Mouse (Mus musculus) T-helper 2 cell (primary cell): ENCODE measurements around the gene Npy1r.

Experiments used
- in situ Hi-C: fragments of 300-600 bp; cut with MboI, MseI; formaldehyde crosslinking; loops from one replicate; pipeline ENCODE4 v1.15.1; 2025; ENCODE audit warnings: high pct_unique_total_duplicates

Gene Npy1r

DNA sequence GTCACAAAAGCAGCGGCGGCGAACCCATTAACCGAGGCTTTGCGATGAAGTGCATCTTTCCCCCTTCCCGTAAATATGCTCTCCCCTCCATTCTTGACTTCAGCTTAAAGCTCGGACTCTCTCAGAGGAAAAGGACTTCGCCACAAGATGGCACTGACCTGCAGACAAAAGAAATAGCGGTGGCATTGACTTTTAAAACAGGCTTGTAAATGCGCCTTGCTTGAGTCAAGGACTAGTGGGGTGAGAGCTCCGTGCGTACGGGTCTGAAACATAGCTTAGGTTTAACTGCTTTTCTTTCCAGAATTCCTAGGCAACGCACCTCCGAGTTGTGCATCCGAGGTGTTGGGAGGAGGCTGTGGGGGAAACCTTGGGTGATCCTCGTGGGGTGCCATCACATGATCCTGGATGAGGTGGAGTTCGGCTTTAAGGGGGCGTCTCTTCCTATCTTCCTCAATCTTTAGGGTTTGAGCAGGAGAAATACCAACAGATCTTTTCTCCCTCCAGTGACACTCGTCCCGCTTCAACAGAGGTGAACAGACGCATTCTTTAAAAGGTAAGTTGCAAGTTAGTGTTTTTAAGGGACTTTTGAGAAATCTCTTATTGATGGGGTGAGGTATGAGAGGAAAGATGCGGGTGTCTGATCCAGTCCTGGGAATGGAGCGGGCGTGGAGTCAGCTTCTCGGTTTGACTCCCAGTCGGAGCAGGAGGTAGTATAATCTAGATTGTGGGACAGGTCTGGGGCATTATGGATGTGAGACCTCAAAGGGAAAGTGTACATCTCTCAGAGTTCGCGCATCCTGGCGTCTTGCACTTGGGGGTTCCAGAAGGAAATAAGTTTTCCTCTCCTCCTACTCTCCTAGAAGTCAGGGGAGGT lies at the start of gene Npy1r:
TSS of gene Npy1r (plus strand) at position 223 of the 874 bp plus-strand sequence.
- in situ Hi-C loops, result no loop called here

- in situ Hi-C loops, result loop anchor here (10.0 kb wide), 1 partner anchor 166 kb away; the partner anchor contains the start of gene Tktl2
These were observed 15.7 kb upstream of the Npy1r start for GRCm38 (mm10) chr8:66681261-66681660.

GRCm38 (mm10) chr8:66687511-66688329 lies 9.3 kb upstream of the Npy1r start, which contains the start of gene Npy5r:
Gene Npy5r, minus strand, starts transcription at chr8:66688128.
- in situ Hi-C loops, result loop anchor here (10.0 kb wide), 1 partner anchor 173 kb away; the partner anchor contains the start of gene Tktl2

DNA sequence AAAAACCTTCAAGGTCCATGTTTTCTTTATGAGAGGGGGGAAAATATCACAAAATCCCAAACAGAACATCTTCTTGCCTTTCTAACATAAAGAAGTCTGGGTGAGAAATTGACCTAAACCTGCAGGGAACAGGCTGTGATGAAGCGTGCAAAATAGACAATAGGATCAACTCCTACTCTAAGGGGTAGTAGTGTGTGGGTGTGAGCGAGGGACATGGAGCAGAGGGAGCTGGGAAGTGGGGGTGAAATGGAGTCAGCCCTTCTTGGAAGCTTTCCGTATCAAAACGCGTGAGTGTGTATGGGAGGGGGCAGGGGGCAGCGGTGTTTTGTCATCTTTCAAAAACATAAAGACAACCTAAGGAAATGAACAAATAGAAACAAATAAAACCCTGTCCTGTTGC lies 8.6 kb upstream of the Npy1r start:
- in situ Hi-C loops, result loop anchor here (10.0 kb wide), 1 partner anchor 174 kb away; the partner anchor contains the start of gene Tktl2

- in situ Hi-C loops, result loop anchor here (10.0 kb wide), 1 partner anchor 174 kb away; the partner anchor contains the start of gene Tktl2
These were observed 8.2 kb upstream of the Npy1r start for GRCm38 (mm10) chr8:66688799-66689198.

DNA sequence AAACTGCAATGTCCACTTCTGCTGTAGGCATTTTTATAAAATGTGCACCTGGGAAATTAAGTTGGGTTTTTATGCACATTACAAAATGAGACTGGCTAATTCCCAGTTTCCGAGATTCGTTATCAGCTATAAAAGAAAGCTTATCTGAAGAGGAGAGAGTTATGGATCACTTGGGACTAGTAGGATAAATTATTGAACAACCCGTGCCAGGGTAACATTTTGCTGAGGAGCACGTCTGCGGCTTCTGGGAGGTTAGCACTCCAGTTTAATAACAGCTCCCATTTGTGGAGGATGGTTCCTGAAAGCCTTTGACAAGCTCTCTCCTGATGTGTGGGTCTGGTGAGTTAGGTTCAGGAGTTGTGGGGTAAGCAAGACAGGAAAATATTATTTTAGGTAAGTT lies 6.6 kb upstream of the Npy1r start:
- in situ Hi-C loops, result no loop called here

DNA sequence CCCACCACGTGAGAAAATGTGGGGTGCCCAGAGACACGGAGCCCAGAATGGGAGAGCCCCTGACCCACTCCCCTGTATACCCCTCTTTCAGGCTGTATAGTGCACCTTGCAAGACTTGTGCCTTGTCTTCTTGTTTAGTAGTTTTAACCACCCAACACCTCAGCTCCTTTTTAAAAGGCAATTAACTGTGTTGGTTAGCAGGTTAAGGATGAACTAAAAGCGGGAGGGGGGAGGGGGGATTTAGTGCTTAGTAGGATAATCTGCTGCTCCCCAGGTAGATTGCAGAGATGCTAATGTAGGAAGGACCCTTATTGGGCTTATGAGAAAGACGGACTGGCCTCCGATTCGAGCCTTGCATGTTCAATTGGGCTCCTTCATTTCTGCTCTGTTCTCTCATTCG lies 1.0 kb downstream of the Npy1r start:
- in situ Hi-C loops, result no loop called here

DNA sequence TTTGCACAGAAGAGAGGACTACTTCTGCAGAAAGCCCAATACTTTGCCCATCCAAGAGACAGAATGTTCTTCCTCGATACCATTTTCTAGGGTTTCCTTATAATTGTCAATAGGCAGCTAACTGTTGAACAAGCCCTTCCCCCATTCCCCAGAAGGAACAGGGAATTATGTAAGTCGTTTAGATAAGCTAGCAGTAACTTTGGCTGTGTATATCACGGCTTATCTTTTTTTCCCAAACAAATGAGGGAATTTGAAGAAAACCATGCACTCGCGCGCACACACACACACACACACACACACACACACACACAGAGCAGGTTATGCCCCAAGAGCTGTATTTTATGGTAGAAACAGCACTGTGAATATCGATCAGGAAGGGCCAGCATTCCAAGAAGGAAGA lies 1.8 kb downstream of the Npy1r start:
- in situ Hi-C loops, result no loop called here

DNA sequence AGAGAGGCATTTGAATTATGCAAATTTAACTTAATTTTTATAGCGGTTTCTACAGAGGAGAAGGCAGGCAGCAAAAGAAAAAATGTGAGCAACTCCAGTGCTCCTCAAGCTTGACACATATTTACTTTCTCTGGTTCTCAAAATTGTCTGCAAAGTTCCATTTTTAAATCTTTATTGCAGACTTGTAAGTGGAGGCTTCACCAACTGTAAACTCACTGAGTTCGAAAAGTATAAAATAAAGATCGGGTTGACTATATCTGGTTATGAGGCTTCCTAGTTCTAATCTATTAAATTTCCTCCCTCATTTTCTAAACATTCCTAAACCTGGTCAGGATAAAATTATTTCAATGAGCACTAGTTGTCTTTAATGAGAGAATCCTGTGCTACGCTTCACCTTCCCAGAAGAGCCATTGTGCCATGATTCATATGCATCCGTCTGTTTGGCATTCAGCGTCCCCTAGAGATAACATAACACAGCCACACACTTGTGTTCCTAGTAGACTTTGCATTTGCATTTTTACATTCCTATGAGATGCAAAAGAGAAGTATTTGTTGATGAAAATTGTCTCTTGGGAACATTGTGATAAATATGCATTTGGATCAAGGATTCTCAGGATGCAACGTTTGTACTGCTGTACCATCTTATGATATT lies 17.5 kb downstream of the Npy1r start:
- in situ Hi-C loops, result no loop called here

DNA sequence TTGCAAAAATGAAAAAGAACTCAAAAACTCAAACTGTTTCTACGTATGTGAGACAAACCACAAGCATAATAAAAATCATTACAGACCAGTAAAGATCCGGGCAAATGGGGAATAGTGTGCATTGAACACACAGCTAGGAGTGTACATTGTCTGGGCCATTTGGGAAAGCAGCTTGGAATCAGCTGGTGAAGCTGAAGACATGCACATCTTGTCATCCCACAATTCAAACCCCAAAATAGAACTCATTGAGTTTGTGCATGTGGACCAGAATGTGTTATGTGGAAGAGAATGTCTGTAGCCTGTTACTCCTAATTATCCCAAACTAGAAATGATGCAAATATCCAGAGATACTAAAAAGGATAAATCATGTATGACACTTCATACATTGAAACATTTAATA lies 25.8 kb downstream of the Npy1r start:
- in situ Hi-C loops, result no loop called here

DNA sequence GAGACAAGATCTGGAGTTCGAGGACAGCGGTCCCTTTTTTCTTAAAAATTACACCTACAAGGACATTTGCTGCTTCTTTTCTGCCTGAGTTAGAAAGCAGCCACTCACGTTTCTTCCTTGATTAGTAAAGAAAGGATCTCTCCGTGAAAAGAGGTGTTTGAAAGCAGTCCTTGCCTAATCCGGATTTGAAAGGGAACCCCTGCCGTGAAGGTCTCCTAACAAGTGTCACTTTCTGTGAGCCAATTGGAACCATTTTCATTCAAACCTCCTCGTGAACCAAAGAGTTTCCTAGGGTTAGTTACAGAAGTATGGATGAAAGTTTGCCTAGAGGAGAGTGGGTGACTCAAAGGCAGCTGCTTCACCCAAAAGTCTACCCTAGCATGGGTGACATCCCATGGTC lies 32.5 kb downstream of the Npy1r start:
- in situ Hi-C loops, result no loop called here

DNA sequence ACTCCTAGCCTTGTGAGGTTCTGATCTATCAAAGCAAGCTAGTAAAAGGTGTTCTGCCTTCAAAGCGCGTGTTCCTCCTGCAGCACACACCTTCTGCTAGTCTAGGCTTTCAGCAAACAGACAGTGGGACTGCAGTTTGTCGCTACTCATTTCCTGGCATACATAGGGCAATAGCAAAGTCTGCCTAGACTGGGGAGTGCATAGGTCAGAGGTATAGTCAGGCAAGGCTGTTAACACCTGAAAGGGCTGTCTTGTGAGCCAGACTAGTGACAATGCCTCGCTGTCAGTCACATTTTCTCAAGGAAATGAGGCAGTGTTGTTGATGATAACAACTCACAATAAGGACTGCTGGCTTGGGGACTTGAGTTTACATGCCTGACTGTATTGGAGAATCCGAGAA lies 35.0 kb downstream of the Npy1r start:
- in situ Hi-C loops, result loop anchor here (10.0 kb wide), 1 partner anchor 183 kb away; no protein-coding TSS in a partner anchor

DNA sequence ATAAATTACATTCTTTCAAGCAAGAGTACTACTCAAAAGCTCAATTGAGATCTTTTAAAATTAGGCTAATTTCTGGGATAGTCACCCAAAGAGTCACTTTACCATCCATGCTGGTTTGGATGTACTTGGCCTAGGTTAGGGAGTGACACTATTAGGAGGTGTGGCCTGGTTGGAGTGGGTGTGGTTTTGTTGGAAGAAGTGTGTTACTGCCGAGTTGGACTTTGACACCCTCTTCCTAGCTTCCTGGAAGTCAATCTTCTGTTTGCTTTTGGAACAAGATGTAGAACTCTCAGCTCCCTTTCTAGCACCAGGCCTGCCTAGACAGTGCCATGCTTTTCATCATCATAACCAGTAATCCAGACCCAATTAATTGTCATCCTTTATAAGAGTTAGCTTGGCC lies 45.4 kb downstream of the Npy1r start:
- in situ Hi-C loops, result no loop called here

- in situ Hi-C loops, result no loop called here
These were observed 48.6 kb downstream of the Npy1r start for GRCm38 (mm10) chr8:66745612-66746011.

- in situ Hi-C loops, result no loop called here
These were observed 54.6 kb downstream of the Npy1r start for GRCm38 (mm10) chr8:66751621-66752020.

GRCm38 (mm10) chr8:66756161-66756560 lies 59.2 kb downstream of the Npy1r start:
- in situ Hi-C loops, result no loop called here
